ENCODE assay signal across 32 mouse cellular contexts in genomic region chr8:119618887-119619286, GRCm38 (mm10). TPM values are rescaled to one million over a fixed set of nuclear protein-coding genes. Genes with fewer than 3 reads are reported as not detected.
"Had no signal": no experiment of that assay in that cellular context is flagged by ENCODE, and none has a peak within 500 bp of the region (broad histone marks: within the 10 kb centered on the region; RNA-seq: fewer than 3 reads in every experiment).

No protein-coding gene starts in this region.

- H3K4me3 ChIP-seq: heart, adult 2 months; heart, embryonic 13.5 days; heart, embryonic 15.5 days; hindbrain, embryonic 12.5 days; kidney, embryonic 15.5 days; limb, embryonic 13.5 days; limb, embryonic 15.5 days; liver, embryonic 12.5 days had no signal

- H3K27ac ChIP-seq: heart, adult 2 months; heart, embryonic 13.5 days; heart, embryonic 15.5 days; hindbrain, embryonic 12.5 days; hindbrain, embryonic 14.5 days; hindbrain, postnatal 0 days; kidney, embryonic 15.5 days; kidney, postnatal 0 days; limb, embryonic 13.5 days; limb, embryonic 15.5 days; liver, embryonic 12.5 days; liver, embryonic 14.5 days had no signal

- H3K4me1 ChIP-seq: kidney, embryonic 15.5 days; limb, embryonic 13.5 days; limb, embryonic 15.5 days; liver, embryonic 12.5 days had no signal

- H3K4me2 ChIP-seq: heart, embryonic 11.5 days; heart, embryonic 13.5 days; heart, embryonic 15.5 days; hindbrain, embryonic 12.5 days; hindbrain, embryonic 14.5 days; kidney, embryonic 15.5 days; limb, embryonic 13.5 days; limb, embryonic 15.5 days; liver, embryonic 12.5 days had no signal

- DNase-seq: gastrocnemius, postnatal 10 days; heart, adult 2 months; heart, postnatal 14 days; heart, postnatal 36 days; kidney, adult 11 months; kidney, adult 2 months; kidney, adult 9 months; kidney, postnatal 14 days; kidney, postnatal 36 days; layer of hippocampus, adult 9-11 months; layer of hippocampus, postnatal 36 days; left cerebral cortex, postnatal 4 days had no signal

- ATAC-seq: hindbrain, postnatal 0 days; intestine, embryonic 16.5 days; liver, embryonic 12.5 days had no signal

- H3K36me3 ChIP-seq: heart, embryonic 13.5 days; heart, embryonic 15.5 days; hindbrain, embryonic 12.5 days; kidney, embryonic 15.5 days; limb, embryonic 13.5 days; limb, embryonic 15.5 days; liver, embryonic 12.5 days had no signal

- H3K27me3 ChIP-seq: kidney, embryonic 15.5 days; limb, embryonic 13.5 days; limb, embryonic 15.5 days had no signal

- H3K9me3 ChIP-seq: heart, embryonic 13.5 days; heart, embryonic 15.5 days; hindbrain, embryonic 12.5 days; kidney, embryonic 15.5 days; limb, embryonic 13.5 days; limb, embryonic 15.5 days; liver, embryonic 12.5 days had no signal

- H3K9ac ChIP-seq: heart, embryonic 13.5 days; heart, embryonic 15.5 days; hindbrain, embryonic 12.5 days; hindbrain, embryonic 14.5 days; kidney, embryonic 15.5 days; limb, embryonic 13.5 days; limb, embryonic 15.5 days; liver, embryonic 12.5 days; liver, embryonic 14.5 days had no signal

RNA-seq across cellular contexts. Expression of gene Adad2, which starts 6.3 kb away (rescaled TPM):
- total RNA-seq: gastrocnemius, postnatal 10 days; granulocyte monocyte progenitor cell, adult 5-6 weeks; heart, adult 2 months; heart, postnatal 14 days; heart, postnatal 36 days; hematopoietic stem cell, adult 5-6 weeks; left cerebral cortex, postnatal 10 days; liver, adult 2 months had no signal
- polyA plus RNA-seq: frontal cortex, adult 2 months; heart, adult 2 months; heart, embryonic 11.5 days; heart, embryonic 13.5 days; heart, embryonic 15.5 days; heart, postnatal 0 days; hindbrain, embryonic 14.5 days; kidney, adult 2 months; kidney, embryonic 15.5 days; kidney, postnatal 0 days; liver, adult 2 months; liver, embryonic 12.5 days; liver, embryonic 14.5 days had no signal

RNA-seq across cellular contexts. Expression of gene Kcng4, which starts 16.6 kb away (rescaled TPM):
- total RNA-seq: granulocyte monocyte progenitor cell, adult 5-6 weeks; hematopoietic stem cell, adult 5-6 weeks; left cerebral cortex, postnatal 4 days had no signal
- polyA plus RNA-seq: heart, embryonic 11.5 days; heart, embryonic 13.5 days; heart, embryonic 15.5 days; hindbrain, embryonic 12.5 days; limb, embryonic 11.5 days; limb, embryonic 13.5 days; liver, adult 2 months; liver, embryonic 12.5 days; liver, embryonic 14.5 days had no signal

RNA-seq across cellular contexts. Expression of gene Dnaaf1, which starts 43.9 kb away (rescaled TPM):
- total RNA-seq: gastrocnemius, postnatal 10 days; granulocyte monocyte progenitor cell, adult 5-6 weeks; heart, adult 2 months; heart, postnatal 36 days; hematopoietic stem cell, adult 5-6 weeks; hindbrain, postnatal 0 days; left cerebral cortex, postnatal 10 days; liver, adult 2 months had no signal
- polyA plus RNA-seq: liver, adult 2 months had no signal
